14 mouse cellular contexts compared by ENCODE assay signal in genomic region chr17:17834896-17835295, GRCm38 (mm10). TPM values are rescaled to one million over a fixed set of nuclear protein-coding genes. Genes with fewer than 3 reads are reported as not detected.
A peak's percentile ranks its signal among the peaks of the same experiment; 100 is the strongest.
DNase-seq lines count a peak whose midpoint lies in the region; ATAC-seq and TF ChIP-seq lines count a peak whose summit lies in the region.
"Had no signal": no experiment of that assay in that cellular context is flagged by ENCODE, and none has a peak within 500 bp of the region (broad histone marks: within the 10 kb centered on the region; RNA-seq: fewer than 3 reads in every experiment).

No protein-coding gene starts in this region.

- peak overlapping the region; percentile 31 for H3K4me2 ChIP-seq in heart, embryonic 11.5 days
- H3K4me2 ChIP-seq in heart, embryonic 15.5 days, result no peak overlapping the region
- no peak overlapping the region for H3K4me2 ChIP-seq in hindbrain, postnatal 0 days (ENCODE audit: low read depth, low read length)
- no peak overlapping the region for H3K4me2 ChIP-seq in midbrain, postnatal 0 days (ENCODE audit: low read depth, low read length, poor library complexity, severe bottlenecking)
- H3K4me2 ChIP-seq: forebrain, embryonic 12.5 days; liver, embryonic 13.5 days had no signal

- ATAC-seq in heart, embryonic 11.5 days (replicated peaks; ENCODE audit: insufficient number of reproducible peaks, low FRiP score, low TSS enrichment), result no peak
- ATAC-seq in heart, embryonic 15.5 days (replicated peaks; ENCODE audit: insufficient number of reproducible peaks, insufficient read depth, low FRiP score, low read depth), result no peak
- no peak for ATAC-seq in hindbrain, postnatal 0 days
- ATAC-seq in midbrain, postnatal 0 days (ENCODE audit: low FRiP score), result no peak
- ATAC-seq: CD4-positive, CD25-positive, alpha-beta regulatory T cell, adult 4 months had no signal

- H3K4me1 ChIP-seq in heart, embryonic 11.5 days (ENCODE audit: control insufficient read depth, insufficient read depth, low read length), result peaks cover 56% of the 10 kb centered on the region
- peaks cover 9 to 10% of the 10 kb centered on the region in 2 experiments for H3K4me1 ChIP-seq in ES-E14 (ENCODE audit: control insufficient read depth in 2 of 2, insufficient read depth in 2 of 2, low read length in 2 of 2, poor library complexity in 1 of 2)
- H3K4me1 ChIP-seq in heart, embryonic 15.5 days (replicated peaks), result peaks cover 78% of the 10 kb centered on the region
- peaks cover 2% of the 10 kb centered on the region for H3K4me1 ChIP-seq in lung, adult 2 months (ENCODE audit: control insufficient read depth, insufficient read depth, low read length)
- H3K4me1 ChIP-seq in hindbrain, postnatal 0 days (ENCODE audit: insufficient read depth, low read length), result peaks cover 18% of the 10 kb centered on the region
- H3K4me1 ChIP-seq in midbrain, postnatal 0 days (ENCODE audit: insufficient read depth, low read length), result peaks cover 13% of the 10 kb centered on the region; the same call in 1 of the 2 replicates

- H3K36me3 ChIP-seq in heart, embryonic 11.5 days (ENCODE audit: control insufficient read depth, insufficient read depth, low read length), result peaks cover 14% of the 10 kb centered on the region
- H3K36me3 ChIP-seq in ES-E14 (ENCODE audit: control insufficient read depth, insufficient read depth, low read length, poor library complexity, severe bottlenecking), result peaks cover 2% of the 10 kb centered on the region
- peaks cover 32% of the 10 kb centered on the region for H3K36me3 ChIP-seq in heart, embryonic 15.5 days
- peaks cover 11% of the 10 kb centered on the region for H3K36me3 ChIP-seq in hindbrain, postnatal 0 days (ENCODE audit: insufficient read depth, low read length)
- peaks cover 13% of the 10 kb centered on the region for H3K36me3 ChIP-seq in midbrain, postnatal 0 days (ENCODE audit: insufficient read depth, low read length)

- intact Hi-C loops in heart, postnatal 25 days (cut with DNase I), result loop anchor here (5.0 to 10.0 kb wide), 4 partner anchors 48 to 460 kb away; partner anchors contain the start of gene Riok2

- no peak overlapping the region for H3K4me3 ChIP-seq in heart, embryonic 11.5 days (ENCODE audit: low read depth, low read length)
- no peak overlapping the region for H3K4me3 ChIP-seq in ES-E14 (ENCODE audit: insufficient read depth in 1 of 2, low read depth in 1 of 2, low read length in 2 of 2, poor library complexity in 1 of 2, severe bottlenecking in 1 of 2)
- no peak overlapping the region for H3K4me3 ChIP-seq in heart, embryonic 15.5 days
- H3K4me3 ChIP-seq in lung, adult 2 months (replicated peaks; ENCODE audit: extremely low read depth, low read depth, low read length), result no peak overlapping the region
- H3K4me3 ChIP-seq in hindbrain, postnatal 0 days (ENCODE audit: low read length), result no peak overlapping the region
- H3K4me3 ChIP-seq in midbrain, postnatal 0 days (ENCODE audit: low read depth, low read length), result no peak overlapping the region
- H3K4me3 ChIP-seq: forebrain, embryonic 12.5 days; liver, embryonic 13.5 days had no signal

- no peak for TF ChIP-seq POLR2A in lung, adult 2 months (IDR thresholded peaks at IDR 0.05; ENCODE audit: borderline replicate concordance, extremely low read depth, low read depth, low read length)

- in situ Hi-C loops in ES-E14 (cut with MboI; ENCODE audit: low sequenced_read_pairs in 2 of 2, unreplicated experiment in 2 of 2), result no loop called here

- no peak overlapping the region for H3K9ac ChIP-seq in heart, embryonic 11.5 days (ENCODE audit: low read depth, low read length)
- H3K9ac ChIP-seq in ES-E14 (ENCODE audit: insufficient read depth, low read depth, low read length, poor library complexity, severe bottlenecking), result no peak overlapping the region
- H3K9ac ChIP-seq in heart, embryonic 15.5 days, result no peak overlapping the region
- H3K9ac ChIP-seq in hindbrain, postnatal 0 days (replicated peaks; ENCODE audit: low read length), result no peak overlapping the region
- H3K9ac ChIP-seq in midbrain, postnatal 0 days (replicated peaks; ENCODE audit: low read length, poor library complexity, severe bottlenecking), result no peak overlapping the region
- H3K9ac ChIP-seq: forebrain, embryonic 12.5 days; liver, embryonic 13.5 days had no signal

- no peaks in the 10 kb centered on the region for H3K27me3 ChIP-seq in heart, embryonic 11.5 days (ENCODE audit: control insufficient read depth, insufficient read depth, low read length)
- no peaks in the 10 kb centered on the region for H3K27me3 ChIP-seq in heart, embryonic 15.5 days
- no peaks in the 10 kb centered on the region for H3K27me3 ChIP-seq in hindbrain, postnatal 0 days (ENCODE audit: insufficient read depth, low read length)
- no peaks in the 10 kb centered on the region for H3K27me3 ChIP-seq in midbrain, postnatal 0 days (ENCODE audit: insufficient read depth, low read length)
- H3K27me3 ChIP-seq: forebrain, embryonic 12.5 days; liver, embryonic 13.5 days had no signal

- no peak for DNase-seq in heart, postnatal 25 days (ENCODE audit: low spot score)
- no peak for DNase-seq in ES-E14 (ENCODE audit: low read depth, low spot score)
- peak; percentile 38 for DNase-seq in lung, adult 2 months
- no peak for DNase-seq in hindbrain, postnatal 0 days (ENCODE audit: low spot score)
- DNase-seq in ovary, postnatal 14 days (ENCODE audit: low spot score), result no peak
- DNase-seq in midbrain, postnatal 0 days (ENCODE audit: low spot score), result no peak
- DNase-seq: cerebellum, adult 2 months; layer of hippocampus, adult 9-11 months; liver, embryonic 13.5 days had no signal

- H3K27ac ChIP-seq in heart, embryonic 11.5 days (ENCODE audit: low read depth, low read length), result 0 out of 2 replicates have a peak overlapping the region, but pooled peaks have one; percentile 29
- no peak overlapping the region; the same call in 1 of the 2 replicates for H3K27ac ChIP-seq in ES-E14 (ENCODE audit: insufficient read depth, low read depth, low read length, poor library complexity, severe bottlenecking)
- peak overlapping the region; percentile 42 for H3K27ac ChIP-seq in heart, embryonic 15.5 days
- H3K27ac ChIP-seq in hindbrain, postnatal 0 days, result no peak overlapping the region
- H3K27ac ChIP-seq in midbrain, postnatal 0 days (ENCODE audit: low read depth, low read length), result no peak overlapping the region
- H3K27ac ChIP-seq: forebrain, embryonic 12.5 days; liver, embryonic 13.5 days had no signal

- no peaks in the 10 kb centered on the region for H3K9me3 ChIP-seq in heart, embryonic 11.5 days (replicated peaks; ENCODE audit: control insufficient read depth, low read length)
- no peaks in the 10 kb centered on the region for H3K9me3 ChIP-seq in ES-E14 (ENCODE audit: control insufficient read depth, insufficient read depth, low read depth, low read length)
- H3K9me3 ChIP-seq in heart, embryonic 15.5 days (replicated peaks), result no peaks in the 10 kb centered on the region
- H3K9me3 ChIP-seq in hindbrain, postnatal 0 days (ENCODE audit: low read length), result no peaks in the 10 kb centered on the region
- no peaks in the 10 kb centered on the region for H3K9me3 ChIP-seq in midbrain, postnatal 0 days (ENCODE audit: low read length)
- H3K9me3 ChIP-seq: forebrain, embryonic 12.5 days; liver, embryonic 13.5 days had no signal

- 0% methylated on average over 1 of the region's 1 CpGs for WGBS in heart, embryonic 11.5 days (ENCODE audit: insufficient replicate concordance)
- WGBS in heart, embryonic 15.5 days, result 8% methylated on average over 1 of the region's 1 CpGs
- 0% methylated on average over 1 of the region's 1 CpGs for WGBS in lung, adult 2 months
- WGBS in hindbrain, postnatal 0 days, result 10% methylated on average over 1 of the region's 1 CpGs
- 8% methylated on average over 1 of the region's 1 CpGs for WGBS in midbrain, postnatal 0 days

- no peak for TF ChIP-seq CTCF in lung, adult 2 months (IDR thresholded peaks at IDR 0.05; ENCODE audit: insufficient read depth, low read length)
- TF ChIP-seq CTCF in hindbrain, postnatal 0 days (IDR thresholded peaks at IDR 0.05; ENCODE audit: low read depth), result no peak
- no peak for TF ChIP-seq CTCF in midbrain, postnatal 0 days (IDR thresholded peaks at IDR 0.05)

RNA-seq across cellular contexts. Expression of gene Spaca6, which starts 7.9 kb away (rescaled TPM):
- 15.5 and 25.1 TPM in 2 replicates for polyA plus RNA-seq in heart, embryonic 11.5 days (2014; fragmentation: Nextera tagmentation; extraction: Ambion mirVana)
- total RNA-seq in heart, postnatal 25 days (2021), result 10 to 100 TPM; 12.6 to 15.2 TPM
- total RNA-seq in ES-E14 (2012; rRNA removed), result 12.7 and 16.6 TPM in 2 replicates
- polyA plus RNA-seq in heart, embryonic 15.5 days (2015; fragmentation: Nextera tagmentation; extraction: Ambion mirVana), result 17.2 and 23.1 TPM in 2 replicates
- polyA plus RNA-seq in lung, adult 2 months (2012; rRNA removed), result 38.5 and 56.7 TPM in 2 replicates
- 22.8 and 29.8 TPM in 2 replicates for total RNA-seq in hindbrain, postnatal 0 days (2014; rRNA removed)
- polyA plus RNA-seq in hindbrain, postnatal 0 days (2015; fragmentation: Nextera tagmentation; extraction: Ambion mirVana), result 18.4 and 18.7 TPM in 2 replicates
- 17.4 and 34.0 TPM in 2 replicates for total RNA-seq in midbrain, postnatal 0 days (2014; rRNA removed)
- 14.1 and 16.2 TPM in 2 replicates for polyA plus RNA-seq in midbrain, postnatal 0 days (2015; fragmentation: Nextera tagmentation; extraction: Ambion mirVana)

RNA-seq across cellular contexts. Expression of gene Has1, which starts 20.1 kb away (rescaled TPM):
- 0.93 and 2.0 TPM in 2 replicates for polyA plus RNA-seq in heart, embryonic 11.5 days (2014; fragmentation: Nextera tagmentation; extraction: Ambion mirVana)
- total RNA-seq in heart, postnatal 25 days (2021), result under 1 TPM; 0.45 to 0.55 TPM
- 0.22 and 0.37 TPM in 2 replicates for total RNA-seq in ES-E14 (2012; rRNA removed)
- 0.66 and 0.79 TPM in 2 replicates for polyA plus RNA-seq in heart, embryonic 15.5 days (2015; fragmentation: Nextera tagmentation; extraction: Ambion mirVana)
- polyA plus RNA-seq in lung, adult 2 months (2012; rRNA removed), result 1.9 and 3.8 TPM in 2 replicates
- total RNA-seq in hindbrain, postnatal 0 days (2014; rRNA removed), result 0.07 and 1.4 TPM in 2 replicates
- 1.1 and 1.2 TPM in 2 replicates for polyA plus RNA-seq in hindbrain, postnatal 0 days (2015; fragmentation: Nextera tagmentation; extraction: Ambion mirVana)
- 1.1 and 1.5 TPM in 2 replicates for total RNA-seq in midbrain, postnatal 0 days (2014; rRNA removed)
- polyA plus RNA-seq in midbrain, postnatal 0 days (2015; fragmentation: Nextera tagmentation; extraction: Ambion mirVana), result 0.81 and 0.91 TPM in 2 replicates
- polyA plus RNA-seq: CD4-positive, CD25-positive, alpha-beta regulatory T cell, adult 4 months had no signal

RNA-seq across cellular contexts. Expression of gene Fpr1, which starts 48.8 kb away (rescaled TPM):
- not detected in 2 replicates for polyA plus RNA-seq in heart, embryonic 11.5 days (2014; fragmentation: Nextera tagmentation; extraction: Ambion mirVana)
- total RNA-seq in heart, postnatal 25 days (2021), result under 1 TPM in 1 of 2 experiments, not detected in 1; 0.18 TPM
- not detected in 2 replicates for total RNA-seq in ES-E14 (2012; rRNA removed)
- polyA plus RNA-seq in heart, embryonic 15.5 days (2015; fragmentation: Nextera tagmentation; extraction: Ambion mirVana), result 0.38 and 0.58 TPM in 2 replicates
- 15.1 and 19.0 TPM in 2 replicates for polyA plus RNA-seq in lung, adult 2 months (2012; rRNA removed)
- not detected in 2 replicates for total RNA-seq in hindbrain, postnatal 0 days (2014; rRNA removed)
- polyA plus RNA-seq in hindbrain, postnatal 0 days (2015; fragmentation: Nextera tagmentation; extraction: Ambion mirVana), result not detected in 2 replicates
- total RNA-seq in midbrain, postnatal 0 days (2014; rRNA removed), result 0.52 TPM in 1 of 2 replicates, not detected in the other
- polyA plus RNA-seq in midbrain, postnatal 0 days (2015; fragmentation: Nextera tagmentation; extraction: Ambion mirVana), result 0.22 TPM in 1 of 2 replicates, not detected in the other
- total RNA-seq: heart, adult 18-20 months had no signal
- polyA plus RNA-seq: CD4-positive, CD25-positive, alpha-beta regulatory T cell, adult 4 months; cerebellum, adult 2 months; forebrain, embryonic 12.5 days had no signal

RNA-seq across cellular contexts. Expression of gene Fpr2, which starts 52.7 kb away (rescaled TPM):
- not detected in 2 replicates for polyA plus RNA-seq in heart, embryonic 11.5 days (2014; fragmentation: Nextera tagmentation; extraction: Ambion mirVana)
- not detected for total RNA-seq in heart, postnatal 25 days (2021)
- total RNA-seq in ES-E14 (2012; rRNA removed), result not detected in 2 replicates
- 0.11 and 0.44 TPM in 2 replicates for polyA plus RNA-seq in heart, embryonic 15.5 days (2015; fragmentation: Nextera tagmentation; extraction: Ambion mirVana)
- polyA plus RNA-seq in lung, adult 2 months (2012; rRNA removed), result 5.4 and 10.9 TPM in 2 replicates
- 1.5 TPM in 1 of 2 replicates, not detected in the other for total RNA-seq in hindbrain, postnatal 0 days (2014; rRNA removed)
- polyA plus RNA-seq in hindbrain, postnatal 0 days (2015; fragmentation: Nextera tagmentation; extraction: Ambion mirVana), result 0.32 and 0.41 TPM in 2 replicates
- 0.52 TPM in 1 of 2 replicates, not detected in the other for total RNA-seq in midbrain, postnatal 0 days (2014; rRNA removed)
- 0.31 and 0.74 TPM in 2 replicates for polyA plus RNA-seq in midbrain, postnatal 0 days (2015; fragmentation: Nextera tagmentation; extraction: Ambion mirVana)
- total RNA-seq: heart, adult 18-20 months had no signal
- polyA plus RNA-seq: forebrain, embryonic 12.5 days had no signal

RNA-seq across cellular contexts. Expression of gene Fpr3, which starts 52.8 kb away (rescaled TPM):
- not detected in 2 replicates for polyA plus RNA-seq in heart, embryonic 11.5 days (2014; fragmentation: Nextera tagmentation; extraction: Ambion mirVana)
- not detected for total RNA-seq in heart, postnatal 25 days (2021)
- total RNA-seq in ES-E14 (2012; rRNA removed), result not detected in 2 replicates
- not detected in 2 replicates for polyA plus RNA-seq in heart, embryonic 15.5 days (2015; fragmentation: Nextera tagmentation; extraction: Ambion mirVana)
- polyA plus RNA-seq in lung, adult 2 months (2012; rRNA removed), result not detected in 2 replicates
- not detected in 2 replicates for total RNA-seq in hindbrain, postnatal 0 days (2014; rRNA removed)
- not detected in 2 replicates for polyA plus RNA-seq in hindbrain, postnatal 0 days (2015; fragmentation: Nextera tagmentation; extraction: Ambion mirVana)
- not detected in 2 replicates for total RNA-seq in midbrain, postnatal 0 days (2014; rRNA removed)
- not detected in 2 replicates for polyA plus RNA-seq in midbrain, postnatal 0 days (2015; fragmentation: Nextera tagmentation; extraction: Ambion mirVana)
- total RNA-seq: heart, adult 18-20 months had no signal
- polyA plus RNA-seq: CD4-positive, CD25-positive, alpha-beta regulatory T cell, adult 4 months; cerebellum, adult 2 months; forebrain, embryonic 12.5 days; liver, embryonic 13.5 days had no signal

Comparison
In these comparisons a context has a peak if more than half of its experiments do, and no peak if none do; other contexts are left out.
1. H3K27ac ChIP-seq: peak in heart, embryonic 11.5 days (single experiment) and heart, embryonic 15.5 days (single experiment); none in ES-E14 (single experiment), hindbrain, postnatal 0 days (single experiment) and midbrain, postnatal 0 days (single experiment).
2. RNA of gene Fpr1, which starts 48.8 kb away (polyA plus RNA-seq): 15.1 to 19.0 TPM in lung, adult 2 months; 0.38 to 0.58 TPM in heart, embryonic 15.5 days, 0.22 TPM in midbrain, postnatal 0 days, not detected in hindbrain, postnatal 0 days and not detected in heart, embryonic 11.5 days; every median in the first group is over 10 times any median in the second.